Mouse (Mus musculus) kidney, postnatal 25 days (tissue): ENCODE results near the gene Imp3.

Experiments
- DNase-seq, 2 experiments: peaks; one replicate each; pipeline ENCODE4 v3.0.0; 2021; ENCODE audit warnings: mixed read lengths in 2 of 2

The Imp3 gene

GRCm38 (mm10) chr9:56973960-56974524 is 36.8 kb downstream of the Imp3 start:
- no peak for DNase-seq

GRCm38 (mm10) chr9:56975199-56975598 is 37.9 kb downstream of the Imp3 start:
- DNase-seq = no peak

GRCm38 (mm10) chr9:56980186-56980585 is 42.9 kb downstream of the Imp3 start:
- no peak for DNase-seq

GRCm38 (mm10) chr9:56981502-56981901 is 44.2 kb downstream of the Imp3 start:
- no peak for DNase-seq
